Mouse (Mus musculus): ENCODE data around the gene Tgfbr2.

DNA sequence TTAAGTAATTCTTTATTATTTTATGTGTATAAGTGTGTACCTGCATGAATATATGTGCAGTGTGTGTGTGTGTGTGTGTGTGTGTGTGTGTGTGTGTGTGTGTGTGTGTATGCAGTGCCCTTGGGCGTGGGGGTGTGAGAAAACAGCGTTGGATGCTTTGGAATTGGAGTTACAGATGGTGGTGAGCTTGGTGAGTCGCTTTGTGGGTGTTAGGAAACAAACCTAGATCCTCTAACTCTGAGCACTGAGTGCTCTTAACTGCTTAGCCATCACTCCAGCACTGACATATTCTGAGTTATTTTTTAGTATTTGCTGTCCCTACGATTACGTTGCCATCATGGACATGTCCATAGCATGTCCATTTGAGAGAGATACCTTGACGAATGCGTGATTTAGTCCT is 59.3 kb downstream of the Tgfbr2 start:
- no peak for TF ChIP-seq POLR2A (IDR thresholded peaks at IDR 0.05; ENCODE audit: low read depth, low read length)
- no peak for TF ChIP-seq CTCF (IDR thresholded peaks at IDR 0.05; ENCODE audit: extremely low read depth, insufficient read length, insufficient replicate concordance, low read depth, low read length)

Measured in small intestine, adult 2 months (tissue).